Mouse (Mus musculus): Measurements from ENCODE around the gene Klk1.

Gene Klk1

GRCm38 (mm10) chr7:44254930-44255329 lies 29.8 kb downstream of the Klk1 start:
- no peak for DNase-seq

- no peak for DNase-seq
Observed at GRCm38 (mm10) chr7:44257278-44257677, 32.1 kb downstream of the Klk1 start, which contains the start of gene Acp4. TSS of gene Acp4 (minus strand) at chr7:44257378.

- no peak for DNase-seq
Observed at GRCm38 (mm10) chr7:44260410-44260809, 35.2 kb downstream of the Klk1 start.

GRCm38 (mm10) chr7:44261147-44261546 lies 36.0 kb downstream of the Klk1 start, which contains the start of gene Gm15517:
TSS of gene Gm15517 (plus strand) at chr7:44261447.
- DNase-seq, result no peak

- DNase-seq, result peak; percentile 95
Observed at GRCm38 (mm10) chr7:44262791-44263643, 37.9 kb downstream of the Klk1 start.

GRCm38 (mm10) chr7:44268117-44268516 lies 43.0 kb downstream of the Klk1 start:
- DNase-seq, result no peak

- no peak for DNase-seq
Observed at GRCm38 (mm10) chr7:44269397-44269796, 44.2 kb downstream of the Klk1 start.

GRCm38 (mm10) chr7:44271309-44271708 lies 46.1 kb downstream of the Klk1 start:
- DNase-seq, result no peak

- DNase-seq, result no peak
Observed at GRCm38 (mm10) chr7:44272546-44272945, 47.4 kb downstream of the Klk1 start.

GRCm38 (mm10) chr7:44273446-44273845 lies 48.3 kb downstream of the Klk1 start:
- DNase-seq, result no peak

GRCm38 (mm10) chr7:44274096-44274495 lies 48.9 kb downstream of the Klk1 start:
- DNase-seq, result no peak

- no peak for DNase-seq
Observed at GRCm38 (mm10) chr7:44275546-44275945, 50.4 kb downstream of the Klk1 start.

GRCm38 (mm10) chr7:44276461-44277249 lies 51.5 kb downstream of the Klk1 start:
- DNase-seq, result no peak

GRCm38 (mm10) chr7:44277250-44277622 lies 52.1 kb downstream of the Klk1 start:
- DNase-seq, result peak; percentile 64
